Mouse (Mus musculus): ENCODE results near the gene H2-M1. TPM values are rescaled to one million over a fixed set of nuclear protein-coding genes. Genes with fewer than 3 reads are reported as not detected.

The H2-M1 gene
- not detected for total RNA-seq (2023)

GRCm38 (mm10) chr17:36672119-36672518 lies at the start of gene H2-M1:
TSS of gene H2-M1 (minus strand) at chr17:36672219.

GRCm38 (mm10) chr17:36642566-36642965 lies 29.5 kb downstream of the H2-M1 start, which contains the start of gene H2-M9:
TSS of gene H2-M9 (minus strand) at chr17:36642666.

Other genes starting within 250 kb of the H2-M1 start
- gene H2-M10.4, start 209.9 kb downstream of the H2-M1 start, total RNA-seq (2023): not detected
- gene H2-M11, start 125.1 kb downstream of the H2-M1 start, total RNA-seq (2023): not detected
- not detected for gene H2-M9, start 29.6 kb downstream of the H2-M1 start, total RNA-seq (2023)
- not detected for gene H2-M10.5, start 100.7 kb upstream of the H2-M1 start, total RNA-seq (2023)
- not detected for gene H2-M10.6, start 140.0 kb upstream of the H2-M1 start, total RNA-seq (2023)
- gene Trim26, start 164.9 kb upstream of the H2-M1 start, total RNA-seq (2023): 125 TPM
- gene Trim15, start 195.0 kb upstream of the H2-M1 start, total RNA-seq (2023): not detected
- 2.6 TPM for gene Trim10, start 197.4 kb upstream of the H2-M1 start, total RNA-seq (2023)
- not detected for gene Trim40, start 217.9 kb upstream of the H2-M1 start, total RNA-seq (2023)
- not detected for gene Trim31, start 225.9 kb upstream of the H2-M1 start, total RNA-seq (2023)